Mouse (Mus musculus) myocyte (in vitro differentiated cells): ENCODE measurements at regions not wholly inside any gene's neighbourhood (a gene's known extent, or its start where the extent isn't known, plus 50 kb on each side); places are given as distances from the start of the nearest gene placed in this dataset.

Source experiments
- CEBPB ChIP-seq: IDR thresholded peaks from 2 replicates; pipeline ENCODE4 v1.6.1; 2011; ENCODE audit warnings: mild to moderate bottlenecking, moderate library complexity; ENCODE audit not compliant: poor library complexity, insufficient read depth, severe bottlenecking
- E2F4 ChIP-seq: IDR thresholded peaks from one replicate; pipeline ENCODE4 v1.6.1; 2011; ENCODE audit warnings: mild to moderate bottlenecking, control low read depth, moderate library complexity; ENCODE audit not compliant: insufficient read depth
- MAX ChIP-seq: IDR thresholded peaks from one replicate; pipeline ENCODE4 v1.6.1; 2011; ENCODE audit warnings: low read depth, mild to moderate bottlenecking, control low read depth
- MYOD1 ChIP-seq, 3 experiments: IDR thresholded peaks; one replicate each; pipeline ENCODE4 v1.6.1; 2011; ENCODE audit warnings: control low read depth in 2 of 3, low read depth in 2 of 3, mild to moderate bottlenecking in 2 of 3, moderate library complexity in 1 of 3; ENCODE audit not compliant: insufficient read length in 2 of 3, control insufficient read depth in 1 of 3
- MYOG ChIP-seq, 3 experiments: IDR thresholded peaks; one replicate each; pipeline ENCODE4 v1.6.1; 2011; ENCODE audit warnings: control low read depth in 2 of 3, low read depth in 2 of 3, mild to moderate bottlenecking in 2 of 3; ENCODE audit not compliant: insufficient read length in 2 of 3, control insufficient read depth in 1 of 3, insufficient read depth in 1 of 3
- POLR2A ChIP-seq: IDR thresholded peaks from one replicate; pipeline ENCODE4 v1.6.1; 2011; ENCODE audit warnings: low read depth, mild to moderate bottlenecking, control low read depth, moderate library complexity; ENCODE audit not compliant: insufficient read length
- POLR2AphosphoS2 ChIP-seq: IDR thresholded peaks from one replicate; pipeline ENCODE4 v1.6.1; 2011; ENCODE audit warnings: low read depth, control low read depth; ENCODE audit not compliant: insufficient read length
- REST ChIP-seq: IDR thresholded peaks from one replicate; pipeline ENCODE4 v1.6.1; 2011; ENCODE audit warnings: mild to moderate bottlenecking, control low read depth, moderate library complexity; ENCODE audit not compliant: insufficient read depth, insufficient read length
- SRF ChIP-seq: IDR thresholded peaks from one replicate; pipeline ENCODE4 v1.6.1; 2011; ENCODE audit warnings: low read depth; ENCODE audit not compliant: control insufficient read depth, insufficient read length
- TCF12 ChIP-seq: IDR thresholded peaks from one replicate; pipeline ENCODE4 v1.6.1; 2011; ENCODE audit warnings: mild to moderate bottlenecking, control low read depth; ENCODE audit not compliant: poor library complexity, insufficient read depth, severe bottlenecking
- TCF3 ChIP-seq: IDR thresholded peaks from one replicate; pipeline ENCODE4 v1.6.1; 2011; ENCODE audit warnings: low read depth, control low read depth; ENCODE audit not compliant: insufficient read length
- USF1 ChIP-seq: IDR thresholded peaks from one replicate; pipeline ENCODE4 v1.6.1; 2011; ENCODE audit warnings: low read depth, mild to moderate bottlenecking, control low read depth, moderate library complexity

GRCm38 (mm10) chr5:97656167-97656924, 199.5 kb upstream of the Gk2 start:
- TF ChIP-seq POLR2A, result no peak
- TF ChIP-seq MYOD1 (IDR thresholded peaks at IDR 0.05; ENCODE audit: control insufficient read depth in 1 of 3, insufficient read length in 2 of 3, low read depth in 2 of 3), result no peak
- no peak for TF ChIP-seq USF1
- TF ChIP-seq CEBPB, result no peak
- no peak for TF ChIP-seq POLR2AphosphoS2
- TF ChIP-seq TCF12, result no peak
- TF ChIP-seq SRF, result no peak
- TF ChIP-seq MAX, result no peak
- TF ChIP-seq E2F4, result no peak
- no peak for TF ChIP-seq REST
- TF ChIP-seq MYOG (IDR thresholded peaks at IDR 0.05; ENCODE audit: control insufficient read depth in 1 of 3, insufficient read depth in 1 of 3, insufficient read length in 2 of 3, low read depth in 2 of 3), result no peak
- TF ChIP-seq TCF3, result no peak
